Mouse (Mus musculus): ENCODE results near the gene Tff1. TPM values are rescaled to one million over a fixed set of nuclear protein-coding genes. Genes with fewer than 3 reads are reported as not detected.

Gene Tff1
- not detected in 2 replicates for polyA plus RNA-seq (2016; fragmentation: Nextera tagmentation; extraction: Ambion mirVana)

DNA sequence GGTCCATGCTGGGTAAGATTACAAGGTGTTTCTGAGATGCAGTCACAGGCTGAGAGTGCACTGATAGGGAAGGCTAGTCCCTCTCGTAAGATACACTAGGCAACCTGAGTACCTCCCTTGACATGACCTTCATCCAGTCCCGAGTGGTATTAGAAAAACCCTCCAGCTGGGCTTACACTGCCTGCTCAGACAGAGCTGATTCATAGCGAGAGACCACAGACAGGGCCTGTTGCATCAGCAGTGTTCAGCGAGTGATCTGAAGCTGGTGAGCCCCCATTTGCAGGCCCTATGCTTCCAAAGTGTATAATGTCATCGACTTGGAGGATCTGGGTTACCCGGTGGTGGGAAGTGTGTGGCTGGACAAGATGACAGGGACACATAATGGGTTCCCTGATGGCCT, at the start of gene Tff1:
Gene Tff1, minus strand, starts transcription at position 151 of the 400 bp plus-strand sequence.
- Histone ChIP-seq H3K27me3 (no peaks in the 10 kb centered on the region; the same call in 1 of the 2 replicates), H3K36me3 (no peaks in the 10 kb centered on the region), H3K4me3 (no peak within 1 kb of the TSS), H3K9ac (no peak within 1 kb of the TSS), H3K4me2 (replicated peaks) (no peak within 1 kb of the TSS), H3K4me1 (0 out of 2 replicates have a peak, but pooled peaks cover 3% of the 10 kb centered on the region), H3K9me3 (replicated peaks) (no peaks in the 10 kb centered on the region), H3K27ac (no peak within 1 kb of the TSS)
- 88% methylated on average over 6 of the region's 6 CpGs for WGBS
- no peak for ATAC-seq (ENCODE audit: low FRiP score)

DNA sequence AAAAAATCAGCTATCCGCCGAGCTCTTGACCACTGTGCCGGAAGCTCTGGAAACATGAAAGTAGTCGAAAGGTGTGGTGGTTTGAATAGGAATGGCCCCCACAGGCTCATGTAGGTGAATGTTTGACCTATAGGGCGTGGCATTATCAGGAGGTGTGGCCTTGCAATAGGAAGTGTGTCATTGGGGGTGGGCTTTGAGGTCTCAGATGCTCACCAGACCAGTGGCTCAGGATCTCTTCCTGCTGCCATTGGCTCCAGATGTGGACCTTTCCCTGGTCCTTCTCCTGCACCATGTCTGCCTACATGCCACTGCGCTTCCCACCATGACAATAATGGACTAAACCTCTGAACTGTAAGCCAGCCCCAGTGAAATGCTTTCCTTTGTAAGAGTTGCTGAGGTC, 46.8 kb upstream of the Tff1 start:
- no peak for ATAC-seq (ENCODE audit: low FRiP score)
- Histone ChIP-seq H3K36me3 (no peaks in the 10 kb centered on the region), H3K27ac (no peak overlapping the region), H3K9me3 (replicated peaks) (no peaks in the 10 kb centered on the region), H3K4me3 (no peak overlapping the region), H3K4me2 (replicated peaks) (no peak overlapping the region), H3K9ac (no peak overlapping the region), H3K27me3 (no peaks in the 10 kb centered on the region), H3K4me1 (no peaks in the 10 kb centered on the region)
- 90% methylated on average over 6 of the region's 6 CpGs for whole genome bisulfite sequencing

DNA sequence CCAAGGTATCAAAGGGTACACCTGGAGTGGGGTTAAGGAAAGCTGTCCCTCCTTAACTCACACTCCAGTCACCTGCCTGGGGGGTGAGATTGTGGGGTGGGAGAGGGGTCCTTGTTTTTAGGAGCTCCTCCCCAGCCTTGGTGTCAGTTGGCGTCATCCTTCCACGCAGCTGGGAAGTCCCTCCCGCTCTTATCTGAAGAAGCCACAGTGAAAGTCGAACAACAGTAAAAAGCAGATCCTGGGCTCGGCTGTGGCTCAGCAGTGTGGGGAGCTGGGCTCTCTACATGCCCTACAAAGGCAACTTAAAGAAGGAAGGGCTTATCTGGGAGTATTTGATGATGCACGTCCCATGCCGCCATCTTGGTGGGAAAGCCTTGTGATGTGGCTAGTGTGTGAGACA, 45.2 kb upstream of the Tff1 start:
- no peaks in the 10 kb centered on the region for H3K4me1 ChIP-seq
- no peak for ATAC-seq (ENCODE audit: low FRiP score)
- no peaks in the 10 kb centered on the region for H3K9me3 ChIP-seq (replicated peaks)
- no peaks in the 10 kb centered on the region for H3K36me3 ChIP-seq
- H3K4me2 ChIP-seq (replicated peaks) = no peak overlapping the region
- H3K27me3 ChIP-seq = no peaks in the 10 kb centered on the region
- H3K9ac ChIP-seq = no peak overlapping the region
- no peak overlapping the region for H3K4me3 ChIP-seq
- WGBS = 94% methylated on average over 7 of the region's 7 CpGs
- no peak overlapping the region for H3K27ac ChIP-seq

DNA sequence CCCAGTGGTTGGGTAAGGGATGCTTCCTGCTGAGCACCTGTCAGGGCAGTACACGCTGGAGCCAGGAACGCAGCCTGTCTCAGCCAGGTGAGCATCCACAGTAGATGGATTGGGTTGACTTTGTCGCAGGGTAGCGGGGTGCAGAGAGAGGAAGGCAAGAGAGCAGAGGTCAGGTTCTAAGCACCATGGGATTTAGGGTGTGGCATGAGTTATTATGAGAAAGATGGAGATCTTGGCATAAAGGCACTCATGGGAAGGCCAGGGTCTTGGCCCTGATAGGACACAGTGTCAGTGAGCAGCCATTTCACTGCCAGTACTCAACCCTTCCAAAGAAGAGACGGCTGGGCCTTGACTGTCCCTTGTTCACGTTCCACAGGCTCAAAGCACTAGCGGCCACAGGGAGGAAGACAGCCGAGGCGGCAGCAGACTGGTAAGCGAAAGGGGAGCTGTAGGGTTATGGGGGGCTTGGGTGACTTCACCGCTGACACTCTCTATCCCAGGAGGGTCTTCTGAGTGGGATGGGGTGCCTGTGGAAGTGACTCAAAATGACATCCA, 44.4 kb upstream of the Tff1 start:
- WGBS = 92% methylated on average over 11 of the region's 11 CpGs
- no peak overlapping the region for H3K9ac ChIP-seq
- no peak overlapping the region for H3K27ac ChIP-seq
- H3K9me3 ChIP-seq (replicated peaks) = no peaks in the 10 kb centered on the region
- no peaks in the 10 kb centered on the region for H3K4me1 ChIP-seq
- no peaks in the 10 kb centered on the region for H3K27me3 ChIP-seq
- no peak overlapping the region for H3K4me3 ChIP-seq
- H3K36me3 ChIP-seq = no peaks in the 10 kb centered on the region
- ATAC-seq (ENCODE audit: low FRiP score) = no peak
- H3K4me2 ChIP-seq (replicated peaks) = no peak overlapping the region

DNA sequence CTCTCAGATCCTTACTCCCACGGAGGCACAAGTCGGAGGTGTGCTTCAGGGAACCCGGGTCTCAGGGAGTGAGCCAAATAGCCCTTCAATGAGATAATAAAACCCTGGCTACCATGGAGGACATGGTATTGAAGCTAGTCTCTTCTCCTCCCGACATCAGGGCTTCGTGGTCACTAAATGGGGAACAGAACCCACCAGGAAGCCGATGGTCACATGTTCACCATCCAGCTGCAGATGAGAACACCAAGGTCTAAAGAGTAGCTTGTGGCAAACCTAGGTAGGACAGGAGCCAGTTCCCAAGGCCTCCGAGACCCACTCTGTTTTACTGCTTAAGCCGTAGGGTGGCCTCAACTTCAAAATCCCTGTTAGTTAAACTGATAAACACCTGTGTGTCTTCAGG, 43.6 kb upstream of the Tff1 start:
- H3K27me3 ChIP-seq = no peaks in the 10 kb centered on the region
- H3K4me2 ChIP-seq (replicated peaks) = no peak overlapping the region
- ATAC-seq (ENCODE audit: low FRiP score) = no peak
- no peak overlapping the region for H3K9ac ChIP-seq
- no peak overlapping the region for H3K4me3 ChIP-seq
- H3K36me3 ChIP-seq = no peaks in the 10 kb centered on the region
- no peaks in the 10 kb centered on the region for H3K9me3 ChIP-seq (replicated peaks)
- H3K27ac ChIP-seq = no peak overlapping the region
- no peaks in the 10 kb centered on the region for H3K4me1 ChIP-seq
- WGBS = 88% methylated on average over 8 of the region's 8 CpGs

DNA sequence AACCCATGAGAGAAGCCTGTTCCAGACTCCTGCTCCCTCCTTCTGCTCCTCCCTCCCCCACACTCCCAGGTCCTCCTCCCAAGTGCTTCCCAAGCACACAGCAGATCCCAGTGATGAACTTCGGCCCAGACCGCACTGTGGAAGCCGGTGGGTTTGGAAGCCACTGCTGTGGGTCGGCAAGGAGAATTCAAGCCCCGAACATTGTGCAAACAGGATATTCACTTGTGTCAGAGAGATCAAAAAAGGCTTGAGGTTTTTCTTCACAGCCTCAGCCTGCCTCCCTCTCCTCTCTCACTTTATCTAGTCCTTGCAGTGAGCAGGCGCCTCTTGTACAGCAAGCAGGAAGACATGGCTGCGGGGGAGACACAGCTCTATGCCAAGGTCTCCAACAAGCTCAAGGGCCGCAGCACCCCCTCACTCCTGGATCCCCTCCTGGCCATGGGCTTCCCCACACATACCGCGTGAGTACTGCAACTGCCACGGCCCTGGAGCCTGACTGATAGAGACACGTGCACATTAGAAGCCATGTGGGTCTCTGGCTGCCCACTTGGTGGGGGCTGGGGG, 42.8 kb upstream of the Tff1 start, which contains the start of gene Ubash3a:
Gene Ubash3a, plus strand, starts transcription at position 103 of the 564 bp plus-strand sequence.
- no peaks in the 10 kb centered on the region for H3K9me3 ChIP-seq (replicated peaks)

DNA sequence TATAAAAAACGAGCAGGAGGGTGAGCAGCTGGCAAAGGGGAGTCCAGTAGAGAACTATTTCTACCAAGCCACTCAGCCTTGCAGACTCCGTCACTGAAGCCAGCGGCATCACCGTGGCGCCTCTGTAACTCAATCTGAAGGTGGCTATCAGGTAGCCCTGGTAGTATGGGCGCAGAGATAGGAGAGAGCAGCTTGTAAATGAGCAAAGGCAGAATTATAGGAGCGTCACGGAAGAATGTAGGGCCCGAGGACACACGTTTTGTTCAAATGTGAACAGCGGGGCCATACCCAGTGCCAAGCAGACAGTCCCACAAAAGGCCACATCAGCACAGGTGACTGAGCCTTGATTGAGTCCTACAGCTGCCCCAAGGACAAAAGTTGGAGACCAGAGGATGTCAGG, 33.8 kb upstream of the Tff1 start, which contains the start of gene Tmprss3:
Gene Tmprss3, minus strand, starts transcription at position 101 of the 400 bp plus-strand sequence.
- 88% methylated on average over 11 of the region's 11 CpGs for WGBS
- no peak within 1 kb of the TSS for H3K4me2 ChIP-seq (replicated peaks)
- H3K27me3 ChIP-seq = no peaks in the 10 kb centered on the region
- no peak within 1 kb of the TSS for H3K9ac ChIP-seq
- no peaks in the 10 kb centered on the region for H3K9me3 ChIP-seq (replicated peaks)
- no peak within 1 kb of the TSS for H3K4me3 ChIP-seq
- no peaks in the 10 kb centered on the region for H3K36me3 ChIP-seq
- no peak for ATAC-seq (ENCODE audit: low FRiP score)
- no peak within 1 kb of the TSS for H3K27ac ChIP-seq
- no peaks in the 10 kb centered on the region for H3K4me1 ChIP-seq

More for the DNA sequence above, 42.8 kb upstream of the Tff1 start, which contains the start of gene Ubash3a:
- Histone ChIP-seq H3K4me1 (no peaks in the 10 kb centered on the region), H3K9ac (no peak within 1 kb of the TSS), H3K4me3 (no peak within 1 kb of the TSS), H3K4me2 (replicated peaks) (no peak within 1 kb of the TSS), H3K27me3 (no peaks in the 10 kb centered on the region), H3K27ac (no peak within 1 kb of the TSS), H3K36me3 (no peaks in the 10 kb centered on the region)
- ATAC-seq (ENCODE audit: low FRiP score) = no peak
- 77% methylated on average over 12 of the region's 12 CpGs for WGBS

DNA sequence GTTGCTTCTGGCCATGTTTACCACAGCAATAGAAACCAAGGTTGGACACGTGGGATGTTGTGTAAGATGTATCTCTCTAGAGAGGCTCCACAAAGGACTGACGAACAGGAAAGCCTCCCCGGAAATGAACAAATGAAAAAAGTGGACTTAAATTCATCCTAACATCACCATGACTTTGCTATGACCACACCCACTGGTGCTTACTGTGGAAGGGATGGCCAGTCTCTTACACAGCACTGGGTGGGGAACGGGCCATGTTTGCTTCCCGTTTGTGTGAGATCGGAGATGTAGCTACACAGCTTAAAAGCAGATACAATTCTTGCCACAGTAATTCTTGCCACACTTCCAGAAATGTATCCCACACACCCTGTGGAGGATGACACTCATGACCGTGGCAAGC, 31.2 kb upstream of the Tff1 start:
- H3K4me2 ChIP-seq (replicated peaks) = no peak overlapping the region

DNA sequence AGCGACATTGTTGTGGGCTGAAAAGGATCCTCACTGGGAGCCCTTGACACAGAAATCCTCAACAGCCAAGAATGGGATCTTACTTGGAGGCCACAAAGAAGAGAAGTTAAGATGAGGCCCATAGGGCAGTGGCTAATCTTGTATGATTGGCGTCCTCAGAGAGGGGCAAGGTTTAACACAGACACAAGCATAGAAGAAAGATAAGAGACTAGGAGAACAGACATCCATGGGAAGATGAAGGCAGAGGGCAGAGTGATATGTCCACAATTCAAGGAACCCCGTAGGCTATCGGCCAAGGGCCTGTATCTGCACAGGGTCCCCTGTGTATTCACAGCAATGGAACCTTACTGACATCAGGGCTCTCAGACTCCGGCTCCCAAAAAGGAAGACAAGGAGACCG, 30.1 kb upstream of the Tff1 start:
- no peaks in the 10 kb centered on the region for H3K36me3 ChIP-seq
- no peak overlapping the region for H3K9ac ChIP-seq
- no peaks in the 10 kb centered on the region for H3K9me3 ChIP-seq (replicated peaks)
- no peak for ATAC-seq (ENCODE audit: low FRiP score)
- H3K27me3 ChIP-seq = no peaks in the 10 kb centered on the region
- WGBS = 83% methylated on average over 6 of the region's 6 CpGs
- no peak overlapping the region for H3K27ac ChIP-seq
- H3K4me2 ChIP-seq (replicated peaks) = no peak overlapping the region
- peaks cover 8% of the 10 kb centered on the region for H3K4me1 ChIP-seq
- no peak overlapping the region for H3K4me3 ChIP-seq

More for the DNA sequence above, 31.2 kb upstream of the Tff1 start:
- Histone ChIP-seq H3K4me1 (peaks cover 8% of the 10 kb centered on the region), H3K36me3 (no peaks in the 10 kb centered on the region), H3K4me3 (no peak overlapping the region), H3K27ac (no peak overlapping the region), H3K27me3 (no peaks in the 10 kb centered on the region), H3K9me3 (replicated peaks) (no peaks in the 10 kb centered on the region), H3K9ac (no peak overlapping the region)
- 88% methylated on average over 7 of the region's 7 CpGs for WGBS
- no peak for ATAC-seq (ENCODE audit: low FRiP score)

DNA sequence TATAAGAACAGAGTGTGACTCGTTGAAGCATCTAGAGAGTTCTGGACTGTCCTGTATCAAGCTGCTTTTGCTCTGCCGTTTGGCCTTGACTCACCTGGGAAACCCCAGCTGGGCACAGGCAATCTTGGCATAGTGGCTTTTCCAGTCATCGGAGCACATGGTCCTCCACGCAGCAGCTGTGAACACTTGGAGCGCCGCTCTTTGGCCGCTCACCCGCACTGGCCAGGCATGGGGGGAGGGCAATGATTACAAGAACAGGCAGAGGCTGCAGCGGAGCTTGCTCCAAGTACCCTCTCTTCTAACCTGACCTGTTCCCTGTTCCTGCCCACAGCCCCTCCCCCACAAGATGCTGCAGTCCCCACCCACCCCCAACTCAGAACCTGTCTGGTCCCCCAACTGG, 28.3 kb upstream of the Tff1 start:
- Histone ChIP-seq H3K27me3 (no peaks in the 10 kb centered on the region), H3K36me3 (no peaks in the 10 kb centered on the region), H3K27ac (no peak overlapping the region), H3K9ac (no peak overlapping the region), H3K4me3 (no peak overlapping the region), H3K4me2 (replicated peaks) (no peak overlapping the region), H3K4me1 (peaks cover 8% of the 10 kb centered on the region), H3K9me3 (replicated peaks) (no peaks in the 10 kb centered on the region)
- 84% methylated on average over 9 of the region's 9 CpGs for WGBS
- no peak for ATAC-seq (ENCODE audit: low FRiP score)

DNA sequence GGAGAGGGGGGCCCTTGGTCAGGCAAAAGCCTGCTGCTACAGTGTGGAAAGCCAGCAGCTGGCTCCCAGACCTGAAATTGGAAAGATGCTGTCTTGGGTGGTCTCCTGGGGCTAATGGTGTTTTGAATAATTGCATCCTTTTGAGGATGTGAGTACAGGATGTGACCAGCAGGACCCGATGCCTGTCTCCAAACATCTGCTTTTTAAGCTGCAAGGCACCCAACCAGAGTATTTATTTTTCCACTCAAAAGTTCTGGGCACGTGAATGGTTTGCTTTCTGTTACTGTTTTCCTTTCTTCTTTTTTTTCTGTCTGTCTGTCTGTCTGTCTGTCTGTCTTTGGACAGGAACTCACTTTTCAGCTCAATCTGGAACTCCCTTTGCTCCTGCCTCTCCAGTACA, 27.6 kb upstream of the Tff1 start:
- WGBS = 55% methylated on average over 2 of the region's 2 CpGs
- ATAC-seq (ENCODE audit: low FRiP score) = no peak
- Histone ChIP-seq H3K36me3 (no peaks in the 10 kb centered on the region), H3K27me3 (no peaks in the 10 kb centered on the region), H3K9me3 (replicated peaks) (no peaks in the 10 kb centered on the region), H3K9ac (no peak overlapping the region), H3K4me1 (peaks cover 8% of the 10 kb centered on the region), H3K4me2 (replicated peaks) (no peak overlapping the region), H3K4me3 (no peak overlapping the region), H3K27ac (no peak overlapping the region)

DNA sequence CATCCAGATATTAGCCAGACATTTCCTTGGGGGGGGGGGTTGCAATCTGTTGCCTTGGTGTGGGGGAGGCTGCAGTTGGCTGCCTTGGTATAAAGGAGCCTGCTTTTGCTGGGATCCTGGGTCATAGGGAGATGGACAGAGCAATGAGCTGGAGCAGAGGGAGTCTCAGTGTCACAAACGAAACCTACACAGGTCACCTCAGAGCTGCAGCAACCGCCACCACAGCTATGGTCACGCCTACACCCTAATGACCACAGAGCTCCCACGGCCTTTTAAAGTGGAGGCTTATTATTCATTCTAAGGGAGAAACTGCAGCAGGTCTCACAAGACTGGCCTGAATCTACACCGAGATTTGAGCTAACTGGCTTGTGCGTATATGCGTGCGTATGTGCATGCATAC, 26.7 kb upstream of the Tff1 start:
- Histone ChIP-seq H3K4me1 (peaks cover 8% of the 10 kb centered on the region), H3K27me3 (no peaks in the 10 kb centered on the region), H3K4me2 (replicated peaks) (no peak overlapping the region), H3K9ac (no peak overlapping the region), H3K4me3 (no peak overlapping the region), H3K36me3 (no peaks in the 10 kb centered on the region), H3K27ac (no peak overlapping the region), H3K9me3 (replicated peaks) (no peaks in the 10 kb centered on the region)
- no peak for ATAC-seq (ENCODE audit: low FRiP score)
- WGBS = 73% methylated on average over 8 of the region's 8 CpGs

DNA sequence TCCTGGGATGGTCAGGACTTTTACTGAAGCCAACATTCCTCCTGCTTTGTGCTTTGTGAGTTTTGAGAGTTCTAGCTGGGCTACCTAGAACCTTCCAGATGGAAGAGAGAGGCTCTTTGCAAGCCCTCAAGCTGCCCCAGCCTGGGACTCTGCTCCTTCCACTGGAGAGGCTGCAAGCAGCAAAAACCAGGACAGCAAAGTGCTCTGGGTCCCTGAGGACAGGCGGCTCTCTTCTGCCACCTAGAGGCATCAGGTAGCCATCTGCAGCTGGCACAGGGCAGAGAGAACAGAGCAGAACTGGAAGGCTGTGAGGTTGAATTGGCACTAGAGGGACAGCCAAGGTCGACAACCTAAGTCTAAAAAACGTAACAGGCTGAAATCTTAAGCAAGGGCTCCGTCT, 22.3 kb upstream of the Tff1 start:
- Histone ChIP-seq H3K9ac (no peak overlapping the region), H3K4me3 (no peak overlapping the region), H3K4me2 (replicated peaks) (no peak overlapping the region), H3K4me1 (peaks cover 2% of the 10 kb centered on the region), H3K36me3 (no peaks in the 10 kb centered on the region), H3K9me3 (replicated peaks) (no peaks in the 10 kb centered on the region), H3K27me3 (no peaks in the 10 kb centered on the region), H3K27ac (no peak overlapping the region)
- 32% methylated on average over 4 of the region's 4 CpGs for WGBS
- ATAC-seq (ENCODE audit: low FRiP score) = no peak

All from hindbrain, embryonic 12.5 days (tissue).